Mouse (Mus musculus) c-Kit-positive CD71-positive TER-119-negative erythroid progenitor cells, embryonic 14.5 days (primary cell): ENCODE measurements around the gene Tbxas1.

Experiments
- DNase-seq: peaks from one replicate; pipeline ENCODE4 v3.0.0-alpha.2; 2013; ENCODE audit warnings: low read depth

Tbxas1 gene

GRCm38 (mm10) chr6:39051799-39052556, 176.8 kb downstream of the Tbxas1 start:
- DNase-seq = no peak

GRCm38 (mm10) chr6:39052636-39053035, 177.4 kb downstream of the Tbxas1 start:
- DNase-seq = no peak

GRCm38 (mm10) chr6:39054206-39054864, 179.1 kb downstream of the Tbxas1 start:
- no peak for DNase-seq

- DNase-seq = no peak
Observed at GRCm38 (mm10) chr6:39054878-39055508, 179.8 kb downstream of the Tbxas1 start.

GRCm38 (mm10) chr6:39055831-39056261, 180.6 kb downstream of the Tbxas1 start:
- no peak for DNase-seq

- DNase-seq = no peak
Observed at GRCm38 (mm10) chr6:39057161-39057560, 182.0 kb downstream of the Tbxas1 start.

- no peak for DNase-seq
Observed at GRCm38 (mm10) chr6:39058389-39058788, 183.2 kb downstream of the Tbxas1 start.

GRCm38 (mm10) chr6:39058936-39059335, 183.7 kb downstream of the Tbxas1 start:
- DNase-seq = no peak

- DNase-seq = peak; percentile 10
Observed at GRCm38 (mm10) chr6:39059547-39060497, 184.6 kb downstream of the Tbxas1 start.

- DNase-seq = no peak
Observed at GRCm38 (mm10) chr6:39061180-39061579, 186.0 kb downstream of the Tbxas1 start.

GRCm38 (mm10) chr6:39063541-39063940, 188.3 kb downstream of the Tbxas1 start:
- no peak for DNase-seq

- peak; percentile 56 for DNase-seq
Observed at GRCm38 (mm10) chr6:39066935-39067578, 191.9 kb downstream of the Tbxas1 start.

GRCm38 (mm10) chr6:39072664-39073063, 197.5 kb downstream of the Tbxas1 start:
- DNase-seq = no peak

- no peak for DNase-seq
Observed at GRCm38 (mm10) chr6:39074186-39074585, 199.0 kb downstream of the Tbxas1 start.

GRCm38 (mm10) chr6:39076498-39076897, 201.3 kb downstream of the Tbxas1 start:
- no peak for DNase-seq

GRCm38 (mm10) chr6:39104631-39105030, 229.4 kb downstream of the Tbxas1 start:
- DNase-seq = no peak

GRCm38 (mm10) chr6:39106812-39107211, 231.6 kb downstream of the Tbxas1 start:
- DNase-seq = no peak

- DNase-seq = no peak
Observed at GRCm38 (mm10) chr6:39112701-39113100, 237.5 kb downstream of the Tbxas1 start.

- no peak for DNase-seq
Observed at GRCm38 (mm10) chr6:39113141-39113540, 237.9 kb downstream of the Tbxas1 start.

GRCm38 (mm10) chr6:39115438-39115837, 240.2 kb downstream of the Tbxas1 start:
- DNase-seq = no peak
